Mouse (Mus musculus) olfactory bulb, adult 2 months (tissue): Measurements from ENCODE around the gene Adprh.

Experiments used
- CTCF ChIP-seq: fragments of 200-500 bp; IDR thresholded peaks from 2 replicates; pipeline ENCODE4 v1.5.1; 2012; ENCODE audit warnings: low read depth, mild to moderate bottlenecking, low read length, moderate library complexity; ENCODE audit not compliant: insufficient read depth
- POLR2A ChIP-seq: fragments of 200-500 bp; IDR thresholded peaks from 2 replicates; pipeline ENCODE4 v1.6.1; 2012; ENCODE audit warnings: mild to moderate bottlenecking, low read depth, low read length, moderate library complexity; ENCODE audit not compliant: insufficient read depth

GRCm38 (mm10) chr16:38466089-38466488, 13.6 kb upstream of the Adprh start:
- TF ChIP-seq CTCF (no peak), POLR2A (no peak)
